Mouse (Mus musculus) intestine, embryonic 14.5 days (tissue): ENCODE measurements around the gene Pdpr. TPM values are rescaled to one million over a fixed set of nuclear protein-coding genes. Genes with fewer than 3 reads are reported as not detected.
A peak's percentile ranks its signal among the peaks of the same experiment; 100 is the strongest.
"Not testable (repeated sequence)": the region's sequence is repeated elsewhere in the genome, so short reads cannot be mapped to it uniquely, and the experiment has no call there.

Source experiments
- ATAC-seq: fragments of 200-750 bp; cut with Nextera tagmentation; replicated peaks from 2 replicates; pipeline ENCODE4 v1.8.0; 2017; ENCODE audit warnings: low read depth, moderate number of reproducible peaks, moderate TSS enrichment, moderate library complexity; ENCODE audit not compliant: low FRiP score, low TSS enrichment
- DNase-seq: peaks from one replicate; pipeline ENCODE4 v3.0.0-alpha.2; 2018; ENCODE audit warnings: low spot score
- H3K27ac ChIP-seq: fragments of 300-500 bp; sonication (generic); 2 replicates; pipeline ENCODE4 v1.5.1; 2014; ENCODE audit warnings: low read depth, mild to moderate bottlenecking, control low read depth
- H3K27me3 ChIP-seq: fragments of 300-500 bp; sonication (generic); replicated peaks from 2 replicates; pipeline ENCODE4 v1.6.1; 2014; ENCODE audit warnings: low read length, control low read depth; ENCODE audit not compliant: control insufficient read depth, insufficient read depth
- H3K36me3 ChIP-seq: fragments of 300-500 bp; sonication (generic); 2 replicates; pipeline ENCODE4 v1.6.1; 2014; ENCODE audit warnings: low read length, control low read depth; ENCODE audit not compliant: control insufficient read depth, insufficient read depth
- H3K4me1 ChIP-seq: fragments of 300-500 bp; sonication (generic); replicated peaks from 2 replicates; pipeline ENCODE4 v1.6.1; 2014; ENCODE audit warnings: low read length, control low read depth, mixed read lengths; ENCODE audit not compliant: control insufficient read depth, insufficient read depth
- H3K4me2 ChIP-seq: fragments of 300-500 bp; sonication (generic); 2 replicates; pipeline ENCODE4 v1.6.1; 2014; ENCODE audit warnings: low read length
- H3K4me3 ChIP-seq: fragments of 300-500 bp; sonication (generic); 2 replicates; pipeline ENCODE4 v1.5.1; 2014; ENCODE audit warnings: low read depth, low read length, control low read depth, mixed read lengths
- H3K9ac ChIP-seq: fragments of 300-500 bp; sonication (generic); 2 replicates; pipeline ENCODE4 v1.6.1; 2014; ENCODE audit warnings: mild to moderate bottlenecking, low read length
- H3K9me3 ChIP-seq: fragments of 300-500 bp; sonication (generic); 2 replicates; pipeline ENCODE4 v1.6.1; 2016; ENCODE audit warnings: low read length, control low read depth; ENCODE audit not compliant: control insufficient read depth
- WGBS: fragments of 180-500 bp; shearing (Covaris S2); extraction: QIAGEN DNeasy Blood & Tissue Kit; methylation state at CpG from one replicate; pipeline ENCODE4 v1.1.7; 2014; 5-methylcytosine and 5-hydroxymethylcytosine counted together
- polyA plus RNA-seq: library from polyadenylated mRNA; unstranded; fragments of >200 nt; fragmentation: Nextera tagmentation; extraction: Ambion mirVana; gene quantifications from 2 replicates; pipeline ENCODE4 v1.2.1, GENCODE M21; 2014

The Pdpr gene
- polyA plus RNA-seq, 1 experiment from 2014 or later, result 6.3 TPM

GRCm38 (mm10) chr8:111079461-111079860 lies 15.0 kb upstream of the Pdpr start:
- no peak for DNase-seq
- Histone ChIP-seq H3K4me3 (no peak overlapping the region), H3K4me2 (no peak overlapping the region), H3K9ac (no peak overlapping the region), H3K36me3 (no peaks in the 10 kb centered on the region), H3K27ac (no peak overlapping the region), H3K27me3 (no peaks in the 10 kb centered on the region), H3K4me1 (no peaks in the 10 kb centered on the region), H3K9me3 (no peaks in the 10 kb centered on the region)
- 63% methylated on average over 5 of the region's 5 CpGs for WGBS
- ATAC-seq, result no peak

GRCm38 (mm10) chr8:111079861-111080271 lies 14.6 kb upstream of the Pdpr start:
- Histone ChIP-seq H3K36me3 (no peaks in the 10 kb centered on the region), H3K27ac (no peak overlapping the region), H3K9ac (no peak overlapping the region), H3K27me3 (no peaks in the 10 kb centered on the region), H3K4me3 (no peak overlapping the region), H3K4me1 (no peaks in the 10 kb centered on the region), H3K9me3 (no peaks in the 10 kb centered on the region), H3K4me2 (no peak overlapping the region)
- no peak for ATAC-seq
- DNase-seq, result no peak
- 32% methylated on average over 6 of the region's 6 CpGs for WGBS

DNA sequence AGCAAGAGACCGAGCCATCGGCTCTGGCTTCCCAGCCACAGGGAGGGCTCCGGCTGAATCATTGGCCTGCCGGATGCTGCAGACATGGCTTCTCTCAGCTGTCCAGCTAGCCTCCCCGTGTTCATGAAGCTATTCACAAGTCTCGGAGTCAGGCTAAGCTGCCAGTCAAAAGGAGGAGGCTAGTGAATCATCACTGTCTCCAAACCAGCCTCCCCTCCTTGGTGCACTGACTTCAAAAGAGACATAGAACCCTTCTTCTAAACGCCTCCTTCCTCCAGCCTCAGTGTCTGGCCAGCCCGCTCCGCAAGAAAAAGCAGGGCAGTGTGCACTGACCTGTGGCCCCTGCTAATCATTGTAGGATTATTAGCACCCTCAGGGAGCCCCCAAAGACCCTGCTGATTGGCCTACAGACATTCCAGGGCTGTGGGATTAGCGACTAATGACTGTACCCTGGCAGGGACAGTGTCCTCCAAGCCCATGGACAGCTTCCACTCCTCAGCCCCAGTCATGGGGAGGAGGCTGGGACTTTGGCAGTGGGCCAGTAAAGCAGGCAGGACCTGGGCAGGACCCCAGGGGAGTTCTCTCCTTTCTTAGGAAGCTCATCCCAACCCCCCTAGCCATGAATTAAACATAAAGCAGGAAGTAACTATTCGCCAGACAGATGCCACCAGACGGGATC lies 12.7 kb upstream of the Pdpr start:
- H3K9me3 ChIP-seq, result no peaks in the 10 kb centered on the region
- no peaks in the 10 kb centered on the region for H3K27me3 ChIP-seq
- H3K9ac ChIP-seq, result no peak overlapping the region
- H3K4me3 ChIP-seq, result no peak overlapping the region
- no peak overlapping the region for H3K4me2 ChIP-seq
- 57% methylated on average over 12 of the region's 12 CpGs for WGBS
- H3K36me3 ChIP-seq, result no peaks in the 10 kb centered on the region
- ATAC-seq, result no peak
- DNase-seq, result no peak
- no peaks in the 10 kb centered on the region for H3K4me1 ChIP-seq
- no peak overlapping the region for H3K27ac ChIP-seq

DNA sequence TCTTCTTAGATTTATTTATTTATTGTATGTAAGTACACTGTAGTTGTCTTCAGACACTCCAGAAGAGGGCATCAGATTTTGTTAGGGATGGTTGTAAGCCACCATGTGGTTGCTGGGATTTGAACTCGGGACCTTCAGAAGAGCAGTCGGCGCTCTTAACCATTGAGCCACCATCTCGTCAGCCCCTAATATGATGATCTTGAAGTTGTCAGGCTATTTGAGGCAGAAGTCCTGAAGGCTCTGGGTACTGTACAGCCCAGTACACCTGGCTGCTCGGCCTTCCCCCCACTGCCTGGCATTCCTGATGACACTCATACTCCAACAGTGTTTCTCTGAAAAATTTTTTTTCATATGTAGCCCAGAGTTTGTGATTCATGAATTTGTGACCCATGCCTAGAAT lies 10.5 kb upstream of the Pdpr start:
- not testable (repeated sequence) for H3K4me2 ChIP-seq, H3K9ac ChIP-seq, H3K36me3 ChIP-seq, ATAC-seq, H3K4me3 ChIP-seq, DNase-seq, H3K9me3 ChIP-seq, H3K27ac ChIP-seq, H3K27me3 ChIP-seq, H3K4me1 ChIP-seq
- WGBS, result 91% methylated on average over 5 of the region's 5 CpGs

DNA sequence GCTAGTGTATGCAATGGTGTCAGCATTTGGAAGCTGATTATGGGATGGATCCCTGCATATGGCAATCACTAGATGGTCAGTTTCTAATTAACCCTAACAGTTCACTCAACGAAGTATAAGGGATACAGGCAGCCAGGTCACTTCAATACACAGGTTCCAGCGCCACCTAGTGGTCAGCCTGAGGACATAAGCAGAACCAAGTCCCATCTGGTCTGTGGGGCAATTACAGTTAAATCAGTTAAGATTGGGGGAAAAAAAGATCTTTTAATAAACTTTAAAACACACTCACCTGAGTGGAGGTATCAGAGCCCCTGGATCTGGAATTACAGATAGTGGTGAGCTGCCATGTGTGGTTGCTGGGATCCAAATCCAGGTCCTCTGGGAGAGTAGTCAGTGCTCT lies 4.3 kb upstream of the Pdpr start:
- peak; percentile 88 for DNase-seq
- H3K4me3 ChIP-seq, result no peak overlapping the region
- H3K9ac ChIP-seq, result no peak overlapping the region
- no peak overlapping the region for H3K27ac ChIP-seq
- no peaks in the 10 kb centered on the region for H3K27me3 ChIP-seq
- no peak overlapping the region for H3K4me2 ChIP-seq
- 2% methylated on average over 2 of the region's 2 CpGs for WGBS
- no peaks in the 10 kb centered on the region for H3K36me3 ChIP-seq
- no peaks in the 10 kb centered on the region for H3K9me3 ChIP-seq
- 0 out of 2 replicates have a peak, but pooled peaks cover 3% of the 10 kb centered on the region for H3K4me1 ChIP-seq
- ATAC-seq, result no peak

GRCm38 (mm10) chr8:111091706-111092105 lies 2.7 kb upstream of the Pdpr start:
- H3K36me3 ChIP-seq, result no peaks in the 10 kb centered on the region
- 82% methylated on average over 7 of the region's 7 CpGs for WGBS
- no peak for DNase-seq
- peaks cover 11% of the 10 kb centered on the region for H3K4me1 ChIP-seq
- H3K4me2 ChIP-seq, result no peak overlapping the region
- no peak overlapping the region for H3K9ac ChIP-seq
- ATAC-seq, result no peak
- H3K27ac ChIP-seq, result no peak overlapping the region
- H3K9me3 ChIP-seq, result no peaks in the 10 kb centered on the region
- H3K4me3 ChIP-seq, result no peak overlapping the region
- no peaks in the 10 kb centered on the region for H3K27me3 ChIP-seq

DNA sequence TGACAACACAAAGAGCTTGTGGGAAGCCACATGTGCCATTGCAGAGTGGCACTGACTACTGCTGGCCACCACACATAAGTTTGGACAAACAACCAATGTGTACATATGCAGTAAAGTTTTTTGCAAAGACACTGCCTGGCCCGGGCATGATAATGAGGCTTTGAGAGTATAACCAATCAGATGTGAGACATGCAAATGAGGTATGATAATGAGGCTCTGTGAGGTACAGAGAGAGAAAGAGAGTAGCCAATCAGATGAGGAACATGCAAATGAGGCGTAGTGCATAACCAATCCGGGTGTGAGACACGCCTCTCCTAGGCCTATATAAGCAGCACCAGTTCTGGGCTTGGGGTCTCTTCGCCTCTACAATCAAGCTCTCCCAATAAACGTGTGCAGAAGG lies 2.1 kb upstream of the Pdpr start, which contains the start of gene Clec18a:
Gene Clec18a, minus strand, starts transcription at position 101 of the 400 bp plus-strand sequence.
- H3K4me1 ChIP-seq, result peaks cover 11% of the 10 kb centered on the region
- not testable (repeated sequence) for H3K36me3 ChIP-seq, H3K4me3 ChIP-seq, H3K4me2 ChIP-seq, H3K9ac ChIP-seq, H3K27me3 ChIP-seq, ATAC-seq, DNase-seq, H3K9me3 ChIP-seq, H3K27ac ChIP-seq
- WGBS, result 90% methylated on average over 4 of the region's 6 CpGs

DNA sequence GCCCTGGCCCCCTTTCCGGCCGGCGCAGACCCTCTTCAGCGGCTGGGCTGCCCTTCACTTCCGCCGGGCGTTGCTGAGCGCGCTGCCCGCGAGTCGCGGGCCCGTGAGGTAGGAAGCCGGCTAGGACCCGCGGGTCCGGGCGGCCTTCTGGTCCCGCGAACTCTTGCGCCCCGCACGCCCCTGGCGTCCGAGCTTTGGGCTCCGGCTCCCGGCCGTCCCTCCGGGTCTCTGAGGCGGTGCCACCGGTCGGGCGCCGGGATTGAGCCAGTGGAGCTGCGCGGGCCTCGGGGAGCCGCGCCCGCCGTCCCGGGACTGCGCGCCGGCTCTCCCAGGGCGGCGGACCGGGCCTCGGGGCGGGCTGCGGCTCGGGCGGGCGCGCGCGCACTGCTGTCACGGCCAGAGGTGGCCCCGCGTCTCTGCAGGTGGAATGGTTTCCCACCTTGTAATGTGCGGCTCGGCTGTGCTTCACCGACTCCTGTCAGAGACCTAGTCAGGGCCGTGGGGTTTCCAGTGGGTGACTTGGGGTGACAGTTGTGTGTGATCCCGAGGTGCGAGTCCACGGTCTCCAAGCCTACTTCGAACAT lies 381 bp downstream of the Pdpr start:
- not testable (repeated sequence) for H3K27ac ChIP-seq, H3K27me3 ChIP-seq, H3K9me3 ChIP-seq, H3K36me3 ChIP-seq
- Histone ChIP-seq H3K9ac (peak overlapping the region; percentile 51), H3K4me3 (peak overlapping the region; percentile 61), H3K4me2 (peak overlapping the region; percentile 57), H3K4me1 (peaks cover 11% of the 10 kb centered on the region)
- whole genome bisulfite sequencing, result under 1% methylated on average over 56 of the region's 69 CpGs
- DNase-seq, result peak; percentile 69
- ATAC-seq, result peak; percentile 67

DNA sequence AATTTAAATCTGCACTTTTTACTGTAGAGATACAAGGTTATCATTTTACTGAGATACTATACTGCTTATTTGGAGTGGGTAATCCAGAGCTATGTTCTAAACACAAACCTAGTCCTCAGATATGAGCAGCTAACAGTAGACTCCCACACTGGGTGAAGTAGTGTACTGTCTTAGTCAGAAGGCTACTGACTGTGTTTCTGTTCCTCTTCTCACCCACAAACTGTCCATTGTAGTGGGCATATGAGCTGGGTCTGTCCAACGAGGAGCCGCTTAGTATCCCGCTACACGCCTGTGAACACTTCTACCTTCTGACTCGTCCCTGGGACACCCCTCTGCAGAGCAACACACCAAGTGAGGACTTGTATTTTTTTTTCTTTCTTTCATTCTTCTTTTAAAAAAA lies 20.5 kb downstream of the Pdpr start:
- Histone ChIP-seq H3K9ac (no peak overlapping the region), H3K4me2 (no peak overlapping the region), H3K4me3 (no peak overlapping the region), H3K4me1 (no peaks in the 10 kb centered on the region), H3K9me3 (no peaks in the 10 kb centered on the region), H3K36me3 (peaks cover 73% of the 10 kb centered on the region), H3K27me3 (no peaks in the 10 kb centered on the region), H3K27ac (no peak overlapping the region)
- DNase-seq (no peak), ATAC-seq (no peak)
- 94% methylated on average over 5 of the region's 5 CpGs for WGBS
